Mouse (Mus musculus): ENCODE measurements around the gene Cadm1. TPM values are rescaled to one million over a fixed set of nuclear protein-coding genes. Genes with fewer than 3 reads are reported as not detected.

Cadm1 gene
- polyA plus RNA-seq, 1 experiment from 2014 or later: 218 TPM

DNA sequence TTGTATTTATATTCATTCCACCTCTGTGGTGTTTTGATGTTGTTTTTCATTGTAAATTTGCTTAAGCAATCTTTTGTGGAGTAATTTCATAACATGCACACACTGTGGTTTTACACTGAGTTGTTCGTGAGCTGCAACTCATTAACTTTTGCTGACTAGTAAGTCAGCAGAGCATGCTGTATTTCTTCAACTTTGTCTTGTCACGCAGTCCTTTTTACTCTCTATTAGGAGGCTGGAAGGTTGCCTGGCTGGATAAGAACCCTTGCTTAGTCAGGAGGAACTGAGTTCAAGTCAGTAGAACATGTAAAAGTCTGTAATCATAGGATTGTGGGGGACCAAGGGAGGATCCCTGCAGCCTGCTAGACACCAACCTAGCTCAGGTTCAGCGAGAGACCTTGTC, 185.4 kb downstream of the Cadm1 start:
- no peak for ATAC-seq
- Histone ChIP-seq H3K9ac (ENCODE audit: low read depth, low read length) (no peak overlapping the region), H3K4me3 (ENCODE audit: low read length) (no peak overlapping the region), H3K27me3 (replicated peaks; ENCODE audit: control insufficient read depth, insufficient read depth, low read length) (no peaks in the 10 kb centered on the region), H3K4me2 (ENCODE audit: low read length) (no peak overlapping the region), H3K36me3 (ENCODE audit: control insufficient read depth, insufficient read depth, low read length) (no peaks in the 10 kb centered on the region), H3K27ac (ENCODE audit: low read depth, low read length) (no peak overlapping the region), H3K9me3 (ENCODE audit: control insufficient read depth, low read length) (no peaks in the 10 kb centered on the region), H3K4me1 (ENCODE audit: control insufficient read depth, insufficient read depth, low read depth, low read length) (peaks cover 14% of the 10 kb centered on the region)
- WGBS: 86% methylated on average over 3 of the region's 3 CpGs

GRCm38 (mm10) chr9:47716883-47717282, 186.9 kb downstream of the Cadm1 start:
- Histone ChIP-seq H3K36me3 (ENCODE audit: control insufficient read depth, insufficient read depth, low read length) (no peaks in the 10 kb centered on the region), H3K4me1 (ENCODE audit: control insufficient read depth, insufficient read depth, low read depth, low read length) (peaks cover 11% of the 10 kb centered on the region), H3K27me3 (replicated peaks; ENCODE audit: control insufficient read depth, insufficient read depth, low read length) (no peaks in the 10 kb centered on the region), H3K4me3 (ENCODE audit: low read length) (no peak overlapping the region), H3K27ac (ENCODE audit: low read depth, low read length) (no peak overlapping the region), H3K9me3 (ENCODE audit: control insufficient read depth, low read length) (no peaks in the 10 kb centered on the region), H3K4me2 (ENCODE audit: low read length) (no peak overlapping the region), H3K9ac (ENCODE audit: low read depth, low read length) (no peak overlapping the region)
- 75% methylated on average over 16 of the region's 16 CpGs for WGBS
- ATAC-seq: peak; percentile 48; the same call in 1 of the 2 replicates

DNA sequence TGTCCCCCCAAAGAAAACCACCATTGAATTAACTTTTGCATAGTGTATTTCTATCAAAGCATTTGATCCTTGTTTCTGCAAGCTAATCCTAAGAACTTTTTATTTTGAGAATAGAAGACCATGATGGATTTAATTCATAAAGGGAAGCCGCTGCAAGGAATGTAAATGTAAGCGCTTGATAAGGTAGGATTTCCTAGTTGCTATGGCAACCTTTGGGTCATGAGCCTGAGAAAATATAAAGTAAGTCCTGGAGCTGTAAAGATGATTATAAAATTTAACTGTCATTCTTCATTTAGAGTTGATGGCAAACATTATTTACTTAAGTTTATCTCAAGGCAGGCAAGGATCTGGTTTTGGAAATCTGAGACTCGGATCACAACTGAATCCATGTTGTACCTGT, 197.6 kb downstream of the Cadm1 start:
- WGBS: 67% methylated on average over 3 of the region's 3 CpGs
- no peaks in the 10 kb centered on the region for H3K36me3 ChIP-seq (ENCODE audit: control insufficient read depth, insufficient read depth, low read length)
- H3K27ac ChIP-seq (ENCODE audit: low read depth, low read length): no peak overlapping the region
- no peak overlapping the region for H3K4me2 ChIP-seq (ENCODE audit: low read length)
- ATAC-seq: no peak
- no peaks in the 10 kb centered on the region for H3K9me3 ChIP-seq (ENCODE audit: control insufficient read depth, low read length)
- H3K27me3 ChIP-seq (replicated peaks; ENCODE audit: control insufficient read depth, insufficient read depth, low read length): no peaks in the 10 kb centered on the region
- peaks cover 16% of the 10 kb centered on the region for H3K4me1 ChIP-seq (ENCODE audit: control insufficient read depth, insufficient read depth, low read depth, low read length)
- H3K9ac ChIP-seq (ENCODE audit: low read depth, low read length): no peak overlapping the region
- H3K4me3 ChIP-seq (ENCODE audit: low read length): no peak overlapping the region

- WGBS: 43% methylated on average over 5 of the region's 5 CpGs
- Histone ChIP-seq H3K4me2 (ENCODE audit: low read length) (no peak overlapping the region), H3K9ac (ENCODE audit: low read depth, low read length) (no peak overlapping the region)
Observed at GRCm38 (mm10) chr9:47728852-47729251, 198.9 kb downstream of the Cadm1 start.

GRCm38 (mm10) chr9:47730247-47730646, 200.3 kb downstream of the Cadm1 start:
- 81% methylated on average over 6 of the region's 6 CpGs for WGBS

More at GRCm38 (mm10) chr9:47728852-47729251, 198.9 kb downstream of the Cadm1 start:
- H3K4me1 ChIP-seq (ENCODE audit: control insufficient read depth, insufficient read depth, low read depth, low read length): peaks cover 16% of the 10 kb centered on the region
- H3K27ac ChIP-seq (ENCODE audit: low read depth, low read length): peak overlapping the region; percentile 8; the same call in 1 of the 2 replicates
- no peaks in the 10 kb centered on the region for H3K27me3 ChIP-seq (replicated peaks; ENCODE audit: control insufficient read depth, insufficient read depth, low read length)
- ATAC-seq: no peak
- no peak overlapping the region for H3K4me3 ChIP-seq (ENCODE audit: low read length)
- H3K9me3 ChIP-seq (ENCODE audit: control insufficient read depth, low read length): no peaks in the 10 kb centered on the region
- no peaks in the 10 kb centered on the region for H3K36me3 ChIP-seq (ENCODE audit: control insufficient read depth, insufficient read depth, low read length)

DNA sequence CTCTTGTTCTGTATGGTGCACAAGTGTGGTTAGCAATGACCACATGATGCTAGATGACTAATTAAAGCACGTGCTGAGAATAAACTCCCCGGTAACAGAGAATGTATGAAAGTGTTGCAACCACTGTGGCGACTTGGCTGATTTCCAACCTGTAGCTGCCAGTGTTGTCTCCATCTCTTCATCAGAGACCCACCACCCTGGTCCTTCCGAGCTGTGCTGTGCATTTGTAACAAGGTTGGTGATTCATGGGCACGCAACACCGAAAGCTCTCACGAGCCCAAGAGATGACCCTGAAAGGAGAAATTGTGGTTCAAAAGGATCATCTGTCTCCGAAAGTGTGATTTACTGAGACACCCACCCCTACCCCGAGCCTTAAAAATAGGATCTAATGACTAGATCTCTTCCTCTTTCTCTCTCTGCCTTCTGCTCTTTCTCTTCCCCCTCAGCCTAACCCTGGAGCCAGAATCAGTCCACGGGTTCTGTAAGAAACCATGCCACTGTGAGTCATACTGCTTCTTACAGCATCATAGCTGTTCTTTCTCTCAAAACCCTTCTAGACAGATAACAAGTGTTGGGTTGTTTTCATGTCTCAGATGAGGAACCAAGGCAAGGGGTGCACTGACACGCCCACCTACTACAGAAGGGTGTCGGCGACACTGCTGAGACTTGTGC, 203.9 kb downstream of the Cadm1 start:
- no peak overlapping the region for H3K9ac ChIP-seq (ENCODE audit: low read depth, low read length)
- no peak overlapping the region for H3K27ac ChIP-seq (ENCODE audit: low read depth, low read length)
- H3K4me2 ChIP-seq (ENCODE audit: low read length): no peak overlapping the region
- ATAC-seq: no peak
- H3K9me3 ChIP-seq (ENCODE audit: control insufficient read depth, low read length): no peaks in the 10 kb centered on the region
- H3K4me1 ChIP-seq (ENCODE audit: control insufficient read depth, insufficient read depth, low read depth, low read length): peaks cover 10% of the 10 kb centered on the region
- H3K27me3 ChIP-seq (replicated peaks; ENCODE audit: control insufficient read depth, insufficient read depth, low read length): no peaks in the 10 kb centered on the region
- no peak overlapping the region for H3K4me3 ChIP-seq (ENCODE audit: low read length)
- 66% methylated on average over 13 of the region's 13 CpGs for WGBS
- no peaks in the 10 kb centered on the region for H3K36me3 ChIP-seq (ENCODE audit: control insufficient read depth, insufficient read depth, low read length)

More at GRCm38 (mm10) chr9:47730247-47730646, 200.3 kb downstream of the Cadm1 start:
- no peak overlapping the region for H3K4me3 ChIP-seq (ENCODE audit: low read length)
- no peak overlapping the region for H3K27ac ChIP-seq (ENCODE audit: low read depth, low read length)
- no peaks in the 10 kb centered on the region for H3K9me3 ChIP-seq (ENCODE audit: control insufficient read depth, low read length)
- H3K27me3 ChIP-seq (replicated peaks; ENCODE audit: control insufficient read depth, insufficient read depth, low read length): no peaks in the 10 kb centered on the region
- no peak overlapping the region for H3K9ac ChIP-seq (ENCODE audit: low read depth, low read length)
- peaks cover 16% of the 10 kb centered on the region for H3K4me1 ChIP-seq (ENCODE audit: control insufficient read depth, insufficient read depth, low read depth, low read length)
- no peak for ATAC-seq
- H3K4me2 ChIP-seq (ENCODE audit: low read length): no peak overlapping the region
- H3K36me3 ChIP-seq (ENCODE audit: control insufficient read depth, insufficient read depth, low read length): no peaks in the 10 kb centered on the region

DNA sequence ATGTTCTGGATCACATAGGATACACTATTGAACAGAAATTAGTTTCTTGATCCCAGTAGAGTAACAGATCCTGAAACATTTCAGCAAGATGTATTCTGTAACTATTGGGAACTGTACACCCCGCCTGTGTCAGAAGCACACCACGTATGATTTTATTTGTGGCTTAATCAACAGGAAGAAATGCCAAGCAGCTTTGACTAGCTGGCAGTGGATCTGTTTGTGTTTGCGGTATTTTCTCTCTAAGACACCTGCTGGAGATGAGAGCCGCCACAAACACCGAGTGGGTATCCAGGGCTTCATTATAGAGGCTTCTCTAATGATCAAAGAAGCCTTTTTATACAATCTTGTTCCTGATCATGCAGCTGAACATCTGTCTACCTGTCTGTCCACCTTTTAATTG, 204.9 kb downstream of the Cadm1 start:
- 80% methylated on average over 5 of the region's 5 CpGs for WGBS
- Histone ChIP-seq H3K27ac (ENCODE audit: low read depth, low read length) (no peak overlapping the region), H3K4me2 (ENCODE audit: low read length) (no peak overlapping the region)

GRCm38 (mm10) chr9:47738799-47739198, 208.8 kb downstream of the Cadm1 start:
- Histone ChIP-seq H3K36me3 (ENCODE audit: control insufficient read depth, insufficient read depth, low read length) (no peaks in the 10 kb centered on the region), H3K9me3 (ENCODE audit: control insufficient read depth, low read length) (no peaks in the 10 kb centered on the region), H3K27ac (ENCODE audit: low read depth, low read length) (no peak overlapping the region), H3K4me2 (ENCODE audit: low read length) (no peak overlapping the region), H3K9ac (ENCODE audit: low read depth, low read length) (no peak overlapping the region), H3K4me3 (ENCODE audit: low read length) (no peak overlapping the region), H3K27me3 (replicated peaks; ENCODE audit: control insufficient read depth, insufficient read depth, low read length) (no peaks in the 10 kb centered on the region), H3K4me1 (ENCODE audit: control insufficient read depth, insufficient read depth, low read depth, low read length) (peaks cover 14% of the 10 kb centered on the region)
- no peak for ATAC-seq
- WGBS: 35% methylated on average over 4 of the region's 4 CpGs

More for the DNA sequence above, 204.9 kb downstream of the Cadm1 start:
- Histone ChIP-seq H3K36me3 (ENCODE audit: control insufficient read depth, insufficient read depth, low read length) (no peaks in the 10 kb centered on the region), H3K9ac (ENCODE audit: low read depth, low read length) (no peak overlapping the region), H3K27me3 (replicated peaks; ENCODE audit: control insufficient read depth, insufficient read depth, low read length) (no peaks in the 10 kb centered on the region), H3K4me3 (ENCODE audit: low read length) (no peak overlapping the region), H3K4me1 (ENCODE audit: control insufficient read depth, insufficient read depth, low read depth, low read length) (peaks cover 14% of the 10 kb centered on the region), H3K9me3 (ENCODE audit: control insufficient read depth, low read length) (no peaks in the 10 kb centered on the region)
- no peak for ATAC-seq

DNA sequence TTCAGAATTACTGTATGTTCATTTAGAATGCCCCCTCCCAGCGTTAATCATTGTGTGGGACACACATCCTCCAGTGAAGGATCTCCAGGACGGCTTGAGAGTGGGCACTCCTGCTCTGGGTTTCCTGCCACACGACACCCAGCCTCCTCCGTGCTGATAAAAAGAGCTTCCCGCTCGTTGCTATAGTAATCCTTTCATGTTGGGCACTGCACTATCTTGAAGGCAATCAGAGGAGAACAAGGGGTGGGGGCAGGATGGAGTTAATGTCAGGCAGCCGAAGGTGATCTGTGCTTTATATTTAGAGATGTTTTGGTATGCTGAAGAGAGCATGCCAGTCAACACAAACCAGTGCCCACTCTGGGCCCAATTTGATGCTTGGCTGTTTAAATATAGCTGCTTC, 209.3 kb downstream of the Cadm1 start:
- no peak overlapping the region for H3K4me3 ChIP-seq (ENCODE audit: low read length)
- no peak overlapping the region for H3K4me2 ChIP-seq (ENCODE audit: low read length)
- peak overlapping the region; percentile 32; the same call in 1 of the 2 replicates for H3K27ac ChIP-seq (ENCODE audit: low read depth, low read length)
- WGBS: 9% methylated on average over 7 of the region's 7 CpGs
- no peaks in the 10 kb centered on the region for H3K36me3 ChIP-seq (ENCODE audit: control insufficient read depth, insufficient read depth, low read length)
- peaks cover 14% of the 10 kb centered on the region for H3K4me1 ChIP-seq (ENCODE audit: control insufficient read depth, insufficient read depth, low read depth, low read length)
- no peak overlapping the region for H3K9ac ChIP-seq (ENCODE audit: low read depth, low read length)
- H3K9me3 ChIP-seq (ENCODE audit: control insufficient read depth, low read length): no peaks in the 10 kb centered on the region
- no peaks in the 10 kb centered on the region for H3K27me3 ChIP-seq (replicated peaks; ENCODE audit: control insufficient read depth, insufficient read depth, low read length)
- peak; percentile 56 for ATAC-seq

All from hindbrain, embryonic 16.5 days (tissue).